Mouse (Mus musculus) heart, adult 8-10 months (tissue): Measurements from ENCODE around the gene Apoc1. TPM values are rescaled to one million over a fixed set of nuclear protein-coding genes. Genes with fewer than 3 reads are reported as not detected.

Source experiments
- total RNA-seq, 4 experiments: library from RNA; stranded (reverse); gene quantifications; 2 replicates each; pipeline ENCODE4 v1.2.4; 2022

The Apoc1 gene
- total RNA-seq, 4 experiments from 2014 or later: 0.98 to 1.1 TPM; not detected in 2

Other genes with a start within 250 kb of the Apoc1 start
- gene Mark4, start 233.8 kb downstream of the Apoc1 start, total RNA-seq: 10 to 100 TPM; 22.8 to 26.4 (median 24.3) TPM
- 1 to 10 TPM in 3 of 4 experiments, under 1 TPM in 1; 0.94 to 1.5 (median 1.1) TPM for gene Exoc3l2, start 229.3 kb downstream of the Apoc1 start, total RNA-seq
- 1 to 10 TPM; 2.2 to 3.1 (median 3.0) TPM for gene Bloc1s3, start 184.3 kb downstream of the Apoc1 start, total RNA-seq
- gene Trappc6a, start 184.3 kb downstream of the Apoc1 start, total RNA-seq: 10 to 100 TPM; 36.3 to 44.7 (median 37.2) TPM
- gene Nkpd1, start 174.8 kb downstream of the Apoc1 start, total RNA-seq: not detected
- gene Ppp1r37, start 129.6 kb downstream of the Apoc1 start, total RNA-seq: 10 to 100 TPM; 61.6 to 72.9 (median 63.8) TPM
- under 1 TPM; 0.25 to 0.84 (median 0.34) TPM for gene Zfp296, start 115.4 kb downstream of the Apoc1 start, total RNA-seq
- gene Gemin7, start 115.1 kb downstream of the Apoc1 start, total RNA-seq: 10 to 100 TPM; 44.9 to 65.4 (median 52.1) TPM
- 10 to 100 TPM in 3 of 4 experiments, 1 to 10 TPM in 1; 9.6 to 16.8 (median 12.1) TPM for gene Clasrp, start 88.2 kb downstream of the Apoc1 start, total RNA-seq
- gene Relb, start 63.2 kb downstream of the Apoc1 start, total RNA-seq: 1 to 10 TPM; 6.4 to 9.2 (median 7.7) TPM
- gene Clptm1, start 27.6 kb downstream of the Apoc1 start, total RNA-seq: 10 to 100 TPM; 69.3 to 77.8 (median 72.6) TPM
- gene Apoc2, start 14.7 kb downstream of the Apoc1 start, total RNA-seq: under 1 TPM in 1 of 4 experiments, not detected in 3; 0.92 TPM
- not detected for gene Gm44805, start 11.2 kb downstream of the Apoc1 start, total RNA-seq
- gene Apoc4, start 11.2 kb downstream of the Apoc1 start, total RNA-seq: not detected
- gene Apoe, start 6.5 kb upstream of the Apoc1 start, total RNA-seq: 100 to 1,000 TPM; 172 to 309 (median 253) TPM
- 100 to 1,000 TPM in 1 of 4 experiments, 10 to 100 TPM in 3; 94.0 to 101 (median 99.2) TPM for gene Tomm40, start 22.8 kb upstream of the Apoc1 start, total RNA-seq
- 10 to 100 TPM; 24.8 to 37.3 (median 34.9) TPM for gene Nectin2, start 57.8 kb upstream of the Apoc1 start, total RNA-seq
- 100 to 1,000 TPM; 185 to 199 (median 197) TPM for gene Bcam, start 78.4 kb upstream of the Apoc1 start, total RNA-seq
- under 1 TPM in 2 of 4 experiments, not detected in 2; 0.37 to 0.76 TPM for gene Cblc, start 104.1 kb upstream of the Apoc1 start, total RNA-seq
- gene Bcl3, start 130.1 kb upstream of the Apoc1 start, total RNA-seq: 1 to 10 TPM; 2.1 to 4.4 (median 3.5) TPM
- not detected for gene Gm19345, start 159.3 kb upstream of the Apoc1 start, total RNA-seq
- under 1 TPM in 1 of 4 experiments, not detected in 3; 0.27 TPM for gene Ceacam16, start 168.6 kb upstream of the Apoc1 start, total RNA-seq
- gene Ceacam19, start 195.3 kb upstream of the Apoc1 start, total RNA-seq: not detected
- gene Pvr, start 228.5 kb upstream of the Apoc1 start, total RNA-seq: 10 to 100 TPM; 17.9 to 25.0 (median 20.5) TPM